Mouse (Mus musculus): ENCODE results near the gene Tomm6.

DNA sequence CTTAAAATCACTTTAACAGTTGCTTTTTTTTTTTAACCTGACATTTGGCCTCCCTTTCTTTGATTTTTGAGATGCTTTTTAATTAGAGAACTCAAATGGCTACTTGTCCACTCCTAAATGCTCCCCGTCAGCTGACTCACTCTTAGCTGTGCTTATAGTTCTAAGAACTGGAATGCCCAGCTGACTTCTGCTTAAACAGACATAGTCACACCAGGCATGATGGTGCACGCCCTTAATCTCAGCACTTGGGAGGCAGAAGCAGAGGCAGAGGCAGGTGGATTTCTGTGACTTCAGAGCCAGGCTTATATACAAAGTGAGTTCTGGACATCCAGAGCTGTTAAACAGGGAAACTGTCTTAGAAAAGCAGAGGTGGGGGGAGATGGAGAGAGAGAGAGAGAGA lies 36.2 kb downstream of the Tomm6 start:
- no peak for TF ChIP-seq CTCF (IDR thresholded peaks at IDR 0.05; ENCODE audit: low read depth, low read length)
- no peak for TF ChIP-seq POLR2A (IDR thresholded peaks at IDR 0.05; ENCODE audit: insufficient read depth, low read length)

Measured in ES-Bruce4 (cell line).